Mouse (Mus musculus) heart, embryonic 11.5 days (tissue): ENCODE results near the gene Cd59b. TPM values are rescaled to one million over a fixed set of nuclear protein-coding genes. Genes with fewer than 3 reads are reported as not detected.
"Not testable (repeated sequence)": the region's sequence is repeated elsewhere in the genome, so short reads cannot be mapped to it uniquely, and the experiment has no call there.

Experiments
- ATAC-seq: fragments of 200-750 bp; cut with Nextera tagmentation; replicated peaks from 2 replicates; pipeline ENCODE4 v1.8.0; 2017; ENCODE audit warnings: moderate library complexity; ENCODE audit not compliant: insufficient number of reproducible peaks, low FRiP score, low TSS enrichment
- H3K27ac ChIP-seq: fragments of 300-500 bp; sonication (generic); 2 replicates; pipeline ENCODE4 v1.5.1; 2014; ENCODE audit warnings: mild to moderate bottlenecking, low read depth, low read length
- H3K27me3 ChIP-seq: fragments of 300-500 bp; sonication (generic); 2 replicates; pipeline ENCODE4 v1.6.1; 2014; ENCODE audit warnings: mild to moderate bottlenecking, low read length, mixed read lengths; ENCODE audit not compliant: control insufficient read depth, insufficient read depth
- H3K36me3 ChIP-seq: fragments of 300-500 bp; sonication (generic); 2 replicates; pipeline ENCODE4 v1.6.1; 2014; ENCODE audit warnings: mild to moderate bottlenecking, low read length, moderate library complexity, mixed read lengths; ENCODE audit not compliant: control insufficient read depth, insufficient read depth
- H3K4me1 ChIP-seq: fragments of 300-500 bp; sonication (generic); 2 replicates; pipeline ENCODE4 v1.6.1; 2014; ENCODE audit warnings: low read length; ENCODE audit not compliant: control insufficient read depth, insufficient read depth
- H3K4me2 ChIP-seq: fragments of 300-500 bp; sonication (generic); 2 replicates; pipeline ENCODE4 v1.6.1; 2014; ENCODE audit warnings: mild to moderate bottlenecking, moderate library complexity
- H3K4me3 ChIP-seq: fragments of 300-500 bp; sonication (generic); 2 replicates; pipeline ENCODE4 v1.5.1; 2014; ENCODE audit warnings: low read depth, low read length
- H3K9ac ChIP-seq: fragments of 300-500 bp; sonication (generic); 2 replicates; pipeline ENCODE4 v1.6.1; 2014; ENCODE audit warnings: mild to moderate bottlenecking, low read depth, low read length, moderate library complexity
- H3K9me3 ChIP-seq: fragments of 300-500 bp; sonication (generic); replicated peaks from 2 replicates; pipeline ENCODE4 v1.6.1; 2016; ENCODE audit warnings: low read length; ENCODE audit not compliant: control insufficient read depth
- WGBS: fragments of 180-500 bp; shearing (Covaris S2); extraction: QIAGEN DNeasy Blood & Tissue Kit; methylation state at CpG from one replicate; pipeline ENCODE4 v1.1.7; 2014; ENCODE audit not compliant: insufficient replicate concordance; 5-methylcytosine and 5-hydroxymethylcytosine counted together
- polyA plus RNA-seq: library from polyadenylated mRNA; unstranded; fragments of >200 nt; fragmentation: Nextera tagmentation; extraction: Ambion mirVana; gene quantifications from 2 replicates; pipeline ENCODE4 v1.2.1, GENCODE M21; 2014

Gene Cd59b
- polyA plus RNA-seq, 1 experiment from 2014 or later: 15.7 TPM

DNA sequence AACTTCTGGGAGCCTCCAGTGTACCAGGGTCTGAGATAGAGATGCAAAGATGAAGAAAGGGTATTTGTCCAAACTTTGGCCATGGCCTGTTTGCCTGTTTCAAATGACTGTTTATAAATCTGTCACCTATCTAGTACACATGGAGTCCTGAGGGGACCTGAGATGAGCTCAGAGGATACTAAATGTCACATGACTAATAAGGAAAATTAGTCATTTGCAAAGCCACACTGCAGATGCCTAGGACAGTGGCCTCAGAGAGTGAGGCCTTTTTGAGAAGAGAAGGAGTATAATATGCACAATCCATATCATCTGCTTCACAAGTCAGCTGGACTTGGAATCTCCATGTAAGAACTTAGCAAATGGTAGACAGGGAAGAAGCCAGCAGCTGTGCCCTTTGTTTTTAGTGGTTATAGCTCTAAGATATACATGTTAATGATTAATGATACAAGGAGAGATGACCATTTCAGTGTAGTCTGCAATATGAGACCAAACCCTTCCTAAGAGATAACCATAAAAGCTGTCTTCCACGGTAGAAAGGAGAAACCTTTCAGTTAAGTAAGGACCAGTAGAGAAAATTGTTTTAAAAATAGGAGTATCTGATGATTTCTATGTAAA, 11.9 kb downstream of the Cd59b start:
- not testable (repeated sequence) for ATAC-seq, H3K27me3 ChIP-seq, H3K27ac ChIP-seq, H3K4me2 ChIP-seq, H3K9me3 ChIP-seq, H3K36me3 ChIP-seq, H3K4me1 ChIP-seq, H3K4me3 ChIP-seq, H3K9ac ChIP-seq
- no CpG with 5 or more reads among the region's 1 CpGs for WGBS

- Histone ChIP-seq H3K27me3 (no peaks in the 10 kb centered on the region), H3K4me3 (no peak overlapping the region), H3K9ac (no peak overlapping the region), H3K9me3 (no peaks in the 10 kb centered on the region), H3K4me1 (no peaks in the 10 kb centered on the region), H3K36me3 (no peaks in the 10 kb centered on the region), H3K27ac (no peak overlapping the region), H3K4me2 (no peak overlapping the region)
- no peak for ATAC-seq
These were observed 12.8 kb downstream of the Cd59b start for GRCm38 (mm10) chr2:104082474-104082873.

DNA sequence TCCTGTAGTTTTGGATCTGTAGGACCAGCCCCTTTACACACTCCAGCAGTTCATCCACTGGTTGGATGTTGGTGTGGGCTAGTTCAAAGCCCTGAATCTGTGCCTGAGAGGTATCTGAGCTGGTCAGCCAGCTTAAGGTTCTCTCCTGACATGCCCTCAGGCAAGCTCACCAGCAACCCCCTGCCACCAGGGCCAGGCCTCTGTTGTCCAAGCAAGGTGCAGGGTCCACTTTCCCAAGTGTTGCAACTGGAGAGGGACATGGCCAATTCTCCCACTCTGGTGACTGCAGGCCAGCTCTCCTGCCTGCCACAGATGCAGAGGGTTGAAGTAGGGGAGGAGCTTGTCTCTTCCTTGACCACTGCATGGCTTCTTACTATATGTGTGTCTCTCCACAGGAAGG, 14.4 kb downstream of the Cd59b start:
- not testable (repeated sequence) for H3K4me1 ChIP-seq, H3K27me3 ChIP-seq, H3K9ac ChIP-seq, H3K4me3 ChIP-seq, ATAC-seq, H3K4me2 ChIP-seq, H3K27ac ChIP-seq, H3K9me3 ChIP-seq, H3K36me3 ChIP-seq

GRCm38 (mm10) chr2:104087562-104087961, 17.9 kb downstream of the Cd59b start:
- H3K4me3 ChIP-seq, H3K4me2 ChIP-seq, ATAC-seq, H3K4me1 ChIP-seq, H3K27me3 ChIP-seq, H3K9me3 ChIP-seq, H3K9ac ChIP-seq, H3K36me3 ChIP-seq, H3K27ac ChIP-seq: not testable (repeated sequence)
- WGBS: 82% methylated on average over 1 of the region's 1 CpGs

DNA sequence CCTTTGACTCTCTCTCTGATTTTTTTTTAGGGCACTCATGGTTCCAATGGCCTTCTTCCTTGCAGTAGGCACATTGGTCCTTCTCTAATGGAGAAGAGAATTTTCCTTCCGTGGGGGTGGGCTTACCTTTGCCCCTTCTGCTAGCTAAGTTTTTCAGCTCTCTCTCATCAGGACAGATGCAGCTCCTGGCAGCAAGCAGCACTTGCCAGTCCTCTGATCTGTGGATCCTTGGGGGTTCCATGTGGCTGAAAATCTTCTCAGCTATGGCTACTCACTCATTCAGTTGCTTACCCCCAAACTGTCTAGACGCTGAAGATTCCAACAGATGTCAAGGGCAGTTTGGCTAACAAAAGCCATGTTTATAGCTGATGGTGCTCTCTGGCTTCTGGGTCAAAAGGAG, 23.7 kb downstream of the Cd59b start:
- Histone ChIP-seq H3K4me3 (no peak overlapping the region), H3K36me3 (no peaks in the 10 kb centered on the region), H3K9ac (no peak overlapping the region), H3K4me2 (no peak overlapping the region), H3K4me1 (peaks cover 5% of the 10 kb centered on the region), H3K27ac (no peak overlapping the region), H3K27me3 (no peaks in the 10 kb centered on the region), H3K9me3 (no peaks in the 10 kb centered on the region)
- WGBS: 75% methylated on average over 2 of the region's 2 CpGs
- no peak for ATAC-seq

DNA sequence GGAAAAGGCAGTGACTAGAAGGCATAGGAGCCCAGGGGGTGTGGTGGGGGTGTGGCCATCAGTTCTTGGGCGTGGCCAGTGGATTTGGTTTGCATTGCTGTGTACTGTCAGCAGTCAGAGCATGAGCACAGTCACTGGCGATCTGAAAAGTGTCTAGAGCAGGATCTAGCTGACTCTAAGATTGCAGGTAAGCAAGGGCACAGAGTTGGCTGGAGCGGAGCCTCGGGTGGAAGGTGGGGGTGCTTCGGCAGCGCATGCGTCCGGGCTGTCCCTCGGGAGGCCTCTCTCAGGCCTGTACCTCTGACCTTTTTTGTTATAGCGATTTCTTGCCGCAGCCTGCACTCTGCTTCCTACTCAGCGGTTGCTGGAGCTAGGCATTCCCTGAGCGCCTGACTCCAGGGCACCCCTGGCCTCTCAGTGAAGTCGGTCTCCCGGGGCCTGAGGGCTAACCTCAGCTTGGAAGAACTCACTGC, 26.1 kb downstream of the Cd59b start, which contains the start of gene Cd59a:
TSS of gene Cd59a (plus strand) at position 61 of the 473 bp plus-strand sequence.
- peak within 1 kb of the TSS; percentile 89 for H3K27ac ChIP-seq
- WGBS: 3% methylated on average over 15 of the region's 15 CpGs
- peak within 1 kb of the TSS; percentile 67 for H3K9ac ChIP-seq
- H3K4me3 ChIP-seq: peak within 1 kb of the TSS; percentile 64
- peak within 1 kb of the TSS; percentile 62 for H3K4me2 ChIP-seq
- no peaks in the 10 kb centered on the region for H3K9me3 ChIP-seq
- H3K36me3 ChIP-seq: no peaks in the 10 kb centered on the region
- ATAC-seq: peak; percentile 85
- H3K27me3 ChIP-seq: no peaks in the 10 kb centered on the region
- H3K4me1 ChIP-seq: peaks cover 15% of the 10 kb centered on the region

- Histone ChIP-seq H3K9ac (peak overlapping the region; percentile 67), H3K27me3 (no peaks in the 10 kb centered on the region), H3K4me1 (peaks cover 15% of the 10 kb centered on the region), H3K36me3 (no peaks in the 10 kb centered on the region), H3K9me3 (no peaks in the 10 kb centered on the region), H3K27ac (peak overlapping the region; percentile 89), H3K4me2 (peak overlapping the region; percentile 62), H3K4me3 (peak overlapping the region; percentile 64)
- 28% methylated on average over 10 of the region's 10 CpGs for WGBS
- ATAC-seq: no peak
These were observed 26.6 kb downstream of the Cd59b start for GRCm38 (mm10) chr2:104096256-104096655.

- peak overlapping the region; percentile 64 for H3K4me3 ChIP-seq
- H3K9me3 ChIP-seq, H3K9ac ChIP-seq, ATAC-seq, H3K27me3 ChIP-seq, H3K36me3 ChIP-seq: not testable (repeated sequence)
- peaks cover 15% of the 10 kb centered on the region for H3K4me1 ChIP-seq
- H3K27ac ChIP-seq: 0 out of 2 replicates have a peak overlapping the region, but pooled peaks have one; percentile 46
- 40% methylated on average over 1 of the region's 1 CpGs for WGBS
- H3K4me2 ChIP-seq: peak overlapping the region; percentile 62
These were observed 27.1 kb downstream of the Cd59b start for GRCm38 (mm10) chr2:104096796-104097195.

- peak overlapping the region; percentile 27 for H3K4me3 ChIP-seq
- 86% methylated on average over 4 of the region's 4 CpGs for WGBS
- peaks cover 17% of the 10 kb centered on the region for H3K4me1 ChIP-seq
- H3K27me3 ChIP-seq, H3K9me3 ChIP-seq, H3K36me3 ChIP-seq, ATAC-seq, H3K9ac ChIP-seq: not testable (repeated sequence)
- peak overlapping the region; percentile 62 for H3K4me2 ChIP-seq
- 0 out of 2 replicates have a peak overlapping the region, but pooled peaks have one; percentile 62 for H3K27ac ChIP-seq
These were observed 27.7 kb downstream of the Cd59b start for GRCm38 (mm10) chr2:104097396-104097795.
